Mouse (Mus musculus) myocyte (in vitro differentiated cells): ENCODE measurements around the gene Kcnip1. TPM values are rescaled to one million over a fixed set of nuclear protein-coding genes. Genes with fewer than 3 reads are reported as not detected.

Experiments used
- H3K27me3 ChIP-seq: one replicate; pipeline ENCODE4 v1.6.1; 2011; ENCODE audit not compliant: control insufficient read depth, insufficient read depth, insufficient read length
- H3K36me3 ChIP-seq: one replicate; pipeline ENCODE4 v1.6.1; 2011; ENCODE audit not compliant: control insufficient read depth, insufficient read depth
- H3K4me2 ChIP-seq: one replicate; pipeline ENCODE4 v1.6.1; 2011; ENCODE audit warnings: low read depth, control low read depth
- H3K4me3 ChIP-seq: one replicate; pipeline ENCODE4 v1.5.1; 2011; ENCODE audit warnings: mild to moderate bottlenecking, control low read depth, moderate library complexity
- H3K79me2 ChIP-seq: one replicate; pipeline ENCODE4 v1.6.1; 2011; ENCODE audit not compliant: control insufficient read depth, insufficient read depth
- H3ac ChIP-seq: one replicate; pipeline ENCODE4 v1.6.1; 2011; ENCODE audit not compliant: control insufficient read depth, insufficient read length
- CEBPB ChIP-seq: IDR thresholded peaks from 2 replicates; pipeline ENCODE4 v1.6.1; 2011; ENCODE audit warnings: mild to moderate bottlenecking, moderate library complexity; ENCODE audit not compliant: poor library complexity, insufficient read depth, severe bottlenecking
- E2F4 ChIP-seq: IDR thresholded peaks from one replicate; pipeline ENCODE4 v1.6.1; 2011; ENCODE audit warnings: mild to moderate bottlenecking, control low read depth, moderate library complexity; ENCODE audit not compliant: insufficient read depth
- MAX ChIP-seq: IDR thresholded peaks from one replicate; pipeline ENCODE4 v1.6.1; 2011; ENCODE audit warnings: low read depth, mild to moderate bottlenecking, control low read depth
- MYOD1 ChIP-seq, 3 experiments: IDR thresholded peaks; one replicate each; pipeline ENCODE4 v1.6.1; 2011; ENCODE audit warnings: control low read depth in 2 of 3, low read depth in 2 of 3, mild to moderate bottlenecking in 2 of 3, moderate library complexity in 1 of 3; ENCODE audit not compliant: insufficient read length in 2 of 3, control insufficient read depth in 1 of 3
- MYOG ChIP-seq, 3 experiments: IDR thresholded peaks; one replicate each; pipeline ENCODE4 v1.6.1; 2011; ENCODE audit warnings: control low read depth in 2 of 3, low read depth in 2 of 3, mild to moderate bottlenecking in 2 of 3; ENCODE audit not compliant: insufficient read length in 2 of 3, control insufficient read depth in 1 of 3, insufficient read depth in 1 of 3
- POLR2A ChIP-seq: IDR thresholded peaks from one replicate; pipeline ENCODE4 v1.6.1; 2011; ENCODE audit warnings: low read depth, mild to moderate bottlenecking, control low read depth, moderate library complexity; ENCODE audit not compliant: insufficient read length
- POLR2AphosphoS2 ChIP-seq: IDR thresholded peaks from one replicate; pipeline ENCODE4 v1.6.1; 2011; ENCODE audit warnings: low read depth, control low read depth; ENCODE audit not compliant: insufficient read length
- REST ChIP-seq: IDR thresholded peaks from one replicate; pipeline ENCODE4 v1.6.1; 2011; ENCODE audit warnings: mild to moderate bottlenecking, control low read depth, moderate library complexity; ENCODE audit not compliant: insufficient read depth, insufficient read length
- SRF ChIP-seq: IDR thresholded peaks from one replicate; pipeline ENCODE4 v1.6.1; 2011; ENCODE audit warnings: low read depth; ENCODE audit not compliant: control insufficient read depth, insufficient read length
- TCF12 ChIP-seq: IDR thresholded peaks from one replicate; pipeline ENCODE4 v1.6.1; 2011; ENCODE audit warnings: mild to moderate bottlenecking, control low read depth; ENCODE audit not compliant: poor library complexity, insufficient read depth, severe bottlenecking
- TCF3 ChIP-seq: IDR thresholded peaks from one replicate; pipeline ENCODE4 v1.6.1; 2011; ENCODE audit warnings: low read depth, control low read depth; ENCODE audit not compliant: insufficient read length
- USF1 ChIP-seq: IDR thresholded peaks from one replicate; pipeline ENCODE4 v1.6.1; 2011; ENCODE audit warnings: low read depth, mild to moderate bottlenecking, control low read depth, moderate library complexity
- polyA plus RNA-seq: library from polyadenylated mRNA; unstranded; fragments of >200 nt; fragmentation: generic; extraction: Trizol; gene quantifications from one replicate; pipeline ENCODE4 v1.2.1, GENCODE M21; 2012; ENCODE audit warnings: missing spikeins

Kcnip1 gene
- polyA plus RNA-seq, 1 experiment: not detected

DNA sequence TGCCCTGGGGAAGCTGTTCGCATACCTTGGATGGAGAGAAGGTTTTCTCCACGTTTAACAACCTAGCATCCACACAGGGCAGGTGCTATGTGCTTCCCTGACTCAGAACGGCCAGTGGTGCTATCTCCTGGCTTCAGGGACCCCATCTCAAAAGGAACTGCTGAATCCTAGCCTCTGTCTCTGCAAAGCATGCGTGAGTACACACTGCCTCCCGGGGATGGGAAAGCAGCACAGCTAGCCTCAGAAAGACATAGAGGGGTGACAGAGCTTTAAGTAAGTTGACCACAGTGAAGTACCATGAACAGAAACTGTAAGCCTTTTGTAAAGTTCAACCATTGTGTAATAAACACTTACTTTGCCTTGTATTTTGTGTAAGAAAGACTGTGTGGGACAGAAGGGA, 544 bp upstream of the Kcnip1 start:
- Histone ChIP-seq H3K36me3 (no peaks in the 10 kb centered on the region), H3K79me2 (no peaks in the 10 kb centered on the region), H3K4me3 (no peak overlapping the region), H3K27me3 (no peaks in the 10 kb centered on the region), H3ac (no peak overlapping the region), H3K4me2 (no peak overlapping the region)
- TF ChIP-seq CEBPB (no peak), USF1 (no peak), POLR2AphosphoS2 (no peak), MAX (no peak), MYOD1 (IDR thresholded peaks at IDR 0.05; ENCODE audit: control insufficient read depth in 1 of 3, insufficient read length in 2 of 3, low read depth in 2 of 3) (no peak), SRF (no peak)

DNA sequence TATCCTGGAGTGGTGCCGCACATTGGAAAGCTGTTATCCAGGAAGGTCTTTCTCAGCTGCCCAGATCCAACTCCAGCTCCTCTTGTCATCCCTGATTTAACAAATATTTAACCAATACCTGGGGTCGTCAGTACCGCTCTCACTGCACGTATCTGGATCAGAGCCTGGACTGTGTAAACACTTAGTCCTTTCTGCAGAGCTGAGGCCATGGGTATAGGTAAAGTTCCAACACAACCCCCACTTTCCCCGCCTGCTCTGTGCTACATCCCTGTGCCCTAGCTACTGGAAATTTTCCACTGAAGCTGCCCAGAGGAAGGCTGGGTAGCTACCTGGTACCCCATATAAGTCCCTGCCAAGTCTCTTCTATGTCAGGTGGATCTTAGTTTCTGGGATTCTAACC, 3.0 kb downstream of the Kcnip1 start:
- H3K79me2 ChIP-seq: no peaks in the 10 kb centered on the region
- TF ChIP-seq USF1 (no peak), SRF (no peak), POLR2A (no peak), REST (no peak), POLR2AphosphoS2 (no peak), CEBPB (no peak), E2F4 (no peak), TCF3 (no peak)

DNA sequence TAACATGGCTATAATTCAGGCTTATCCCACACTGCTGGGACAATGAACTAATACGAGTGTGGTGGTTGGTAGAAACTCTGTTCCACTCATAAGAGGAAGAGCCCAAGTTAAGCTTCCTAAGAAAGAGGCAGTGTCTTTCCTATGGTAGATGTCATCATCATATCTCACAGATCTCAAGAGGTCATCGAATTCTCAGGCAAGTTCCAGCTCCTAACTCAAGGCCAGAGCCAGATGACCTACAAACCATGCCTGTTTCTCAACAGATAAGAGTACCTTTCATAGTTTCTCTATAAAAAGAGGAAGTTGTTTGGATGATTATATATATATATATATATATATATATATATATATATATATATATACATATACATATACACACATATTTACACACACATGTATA, 6.4 kb downstream of the Kcnip1 start:
- no peak overlapping the region for H3ac ChIP-seq
- no peaks in the 10 kb centered on the region for H3K79me2 ChIP-seq
- H3K36me3 ChIP-seq: no peaks in the 10 kb centered on the region
- no peaks in the 10 kb centered on the region for H3K27me3 ChIP-seq
- TF ChIP-seq MYOG (IDR thresholded peaks at IDR 0.05; ENCODE audit: control insufficient read depth in 1 of 3, insufficient read depth in 1 of 3, insufficient read length in 2 of 3, low read depth in 2 of 3) (no peak), TCF12 (no peak), E2F4 (no peak), TCF3 (no peak), SRF (no peak), REST (no peak), MAX (no peak), USF1 (no peak), MYOD1 (IDR thresholded peaks at IDR 0.05; ENCODE audit: control insufficient read depth in 1 of 3, insufficient read length in 2 of 3, low read depth in 2 of 3) (no peak), POLR2A (no peak)
- H3K4me3 ChIP-seq: no peak overlapping the region
- H3K4me2 ChIP-seq: no peak overlapping the region

More for the DNA sequence above, 3.0 kb downstream of the Kcnip1 start:
- no peak overlapping the region for H3K4me2 ChIP-seq
- H3K27me3 ChIP-seq: no peaks in the 10 kb centered on the region
- no peak overlapping the region for H3K4me3 ChIP-seq
- no peak overlapping the region for H3ac ChIP-seq
- no peaks in the 10 kb centered on the region for H3K36me3 ChIP-seq

DNA sequence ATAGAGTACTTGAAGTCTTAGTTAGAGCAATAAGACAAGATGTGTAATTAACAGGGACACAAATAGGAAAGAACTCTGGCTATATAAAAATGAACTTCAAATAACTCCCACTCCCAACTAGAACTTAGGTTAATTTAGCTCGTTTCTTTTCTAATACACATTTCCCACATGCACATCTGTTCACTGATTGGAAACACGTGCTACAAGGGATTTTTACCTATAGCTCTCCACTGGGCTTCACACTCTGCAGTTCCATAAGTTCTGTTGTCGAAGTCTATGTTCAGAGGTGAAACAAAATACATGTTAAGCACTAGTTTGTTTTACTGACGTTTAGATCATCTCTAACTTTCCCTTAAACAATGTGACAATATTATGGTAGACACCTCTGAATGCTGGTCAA, 12.8 kb downstream of the Kcnip1 start:
- Histone ChIP-seq H3K27me3 (no peaks in the 10 kb centered on the region), H3K36me3 (no peaks in the 10 kb centered on the region), H3K4me2 (no peak overlapping the region), H3ac (no peak overlapping the region), H3K79me2 (no peaks in the 10 kb centered on the region), H3K4me3 (no peak overlapping the region)
- TF ChIP-seq MYOG (IDR thresholded peaks at IDR 0.05; ENCODE audit: control insufficient read depth in 1 of 3, insufficient read depth in 1 of 3, insufficient read length in 2 of 3, low read depth in 2 of 3): no peak
- TF ChIP-seq USF1: no peak
- TF ChIP-seq MYOD1 (IDR thresholded peaks at IDR 0.05; ENCODE audit: control insufficient read depth in 1 of 3, insufficient read length in 2 of 3, low read depth in 2 of 3): no peak
- no peak for TF ChIP-seq CEBPB
- TF ChIP-seq REST: no peak
- no peak for TF ChIP-seq POLR2A
- no peak for TF ChIP-seq TCF12

DNA sequence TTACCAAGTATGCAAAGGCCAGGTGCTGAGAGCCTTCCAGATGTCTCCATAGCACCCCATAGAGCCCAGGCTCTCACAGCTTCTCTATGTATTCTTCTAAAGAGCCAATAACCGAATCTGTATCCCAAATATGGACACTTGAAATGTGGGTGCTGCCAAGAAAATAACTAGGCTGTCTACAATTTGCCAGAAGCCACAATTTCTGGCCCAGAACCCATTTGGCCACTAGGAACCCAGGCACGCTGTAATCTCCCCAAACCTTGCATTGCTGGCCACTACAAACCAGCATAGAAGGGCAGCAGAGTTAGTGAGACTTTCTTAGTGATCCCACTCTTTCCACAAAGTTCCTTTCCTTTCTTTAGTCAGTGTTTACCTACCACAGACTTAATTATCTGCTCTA, 17.8 kb downstream of the Kcnip1 start:
- Histone ChIP-seq H3ac (no peak overlapping the region), H3K79me2 (no peaks in the 10 kb centered on the region), H3K36me3 (no peaks in the 10 kb centered on the region), H3K4me3 (no peak overlapping the region), H3K27me3 (no peaks in the 10 kb centered on the region), H3K4me2 (no peak overlapping the region)
- TF ChIP-seq REST (no peak), TCF3 (no peak), POLR2AphosphoS2 (no peak), TCF12 (no peak), CEBPB (no peak), POLR2A (no peak), MYOD1 (IDR thresholded peaks at IDR 0.05; ENCODE audit: control insufficient read depth in 1 of 3, insufficient read length in 2 of 3, low read depth in 2 of 3) (no peak), E2F4 (no peak), MYOG (IDR thresholded peaks at IDR 0.05; ENCODE audit: control insufficient read depth in 1 of 3, insufficient read depth in 1 of 3, insufficient read length in 2 of 3, low read depth in 2 of 3) (no peak), SRF (no peak), USF1 (no peak), MAX (no peak)
